Mouse (Mus musculus) small intestine, adult 2 months (tissue): ENCODE measurements around the gene Dydc1. TPM values are rescaled to one million over a fixed set of nuclear protein-coding genes. Genes with fewer than 3 reads are reported as not detected.

Experiments used
- H3K27ac ChIP-seq: fragments of 200-500 bp; 2 replicates; pipeline ENCODE4 v1.5.1; 2012; ENCODE audit warnings: low read depth, low read length, control low read depth, inconsistent platforms; ENCODE audit not compliant: insufficient read depth
- H3K27me3 ChIP-seq: fragments of 200-500 bp; 2 replicates; pipeline ENCODE4 v1.6.1; 2012; ENCODE audit warnings: mild to moderate bottlenecking, moderate library complexity, low read length, inconsistent platforms; ENCODE audit not compliant: control insufficient read depth, insufficient read depth
- H3K36me3 ChIP-seq: fragments of 200-500 bp; 2 replicates; pipeline ENCODE4 v1.6.1; 2012; ENCODE audit warnings: mild to moderate bottlenecking, low read length, control low read depth, inconsistent platforms; ENCODE audit not compliant: control insufficient read depth, insufficient read depth
- H3K4me1 ChIP-seq: fragments of 200-500 bp; 2 replicates; pipeline ENCODE4 v1.6.1; 2012; ENCODE audit warnings: low read length, inconsistent platforms, mixed read lengths; ENCODE audit not compliant: control insufficient read depth, insufficient read depth, insufficient read length
- H3K4me3 ChIP-seq: fragments of 200-500 bp; 2 replicates; pipeline ENCODE4 v1.5.1; 2012; ENCODE audit warnings: low read depth, mild to moderate bottlenecking, control low read depth, inconsistent platforms, low read length, moderate library complexity
- CTCF ChIP-seq: fragments of 200-500 bp; IDR thresholded peaks from 2 replicates; pipeline ENCODE4 v1.5.1; 2012; ENCODE audit warnings: low read depth, mild to moderate bottlenecking, control low read depth, inconsistent platforms, low read length, moderate library complexity, mixed read lengths; ENCODE audit not compliant: insufficient replicate concordance, insufficient read length; ENCODE audit errors: extremely low read depth
- POLR2A ChIP-seq: fragments of 200-500 bp; IDR thresholded peaks from 2 replicates; pipeline ENCODE4 v1.6.1; 2012; ENCODE audit warnings: low read depth, mild to moderate bottlenecking, control low read depth, inconsistent platforms, low read length, moderate library complexity
- WGBS: fragments of 180-500 bp; shearing (Covaris S2); methylation state at CpG from one replicate; pipeline ENCODE4 v1.1.7; 2018; 5-methylcytosine and 5-hydroxymethylcytosine counted together
- polyA plus RNA-seq: library from polyadenylated mRNA; depleted of rRNA; stranded (reverse); fragments of >200 nt; gene quantifications from 2 replicates; pipeline ENCODE4 v1.2.3, GENCODE M21; 2012

The Dydc1 gene
- polyA plus RNA-seq, 1 experiment = not detected

DNA sequence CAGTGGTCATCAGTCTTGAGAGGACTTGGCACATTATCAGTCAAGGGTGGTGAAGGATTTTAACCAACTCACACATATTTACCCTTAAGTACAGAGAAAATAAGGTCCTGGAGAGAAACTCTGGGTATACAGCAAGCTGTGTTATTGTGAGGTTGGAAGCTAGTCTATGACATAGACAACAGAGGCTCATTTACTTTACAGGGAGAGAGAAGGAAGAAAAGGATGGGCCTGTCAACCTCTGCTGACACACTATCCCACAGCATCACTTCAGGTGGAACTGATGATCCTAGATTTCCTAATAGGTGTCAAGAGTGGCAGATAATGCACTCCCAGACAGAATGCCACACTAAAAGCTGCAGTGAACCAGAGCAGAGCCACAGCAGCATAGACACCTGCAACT lies 3.6 kb upstream of the Dydc1 start, which contains the start of gene Dydc2:
Gene Dydc2, minus strand, starts transcription at position 101 of the 400 bp plus-strand sequence.
- TF ChIP-seq CTCF (no peak), POLR2A (no peak)
- Histone ChIP-seq H3K36me3 (no peaks in the 10 kb centered on the region), H3K4me3 (no peak within 1 kb of the TSS), H3K4me1 (no peaks in the 10 kb centered on the region), H3K27me3 (no peaks in the 10 kb centered on the region), H3K27ac (no peak within 1 kb of the TSS)

GRCm38 (mm10) chr14:41070343-41070742 lies 2.4 kb upstream of the Dydc1 start:
- WGBS = 72% methylated on average over 3 of the region's 3 CpGs
- TF ChIP-seq CTCF (no peak), POLR2A (no peak)
- H3K4me1 ChIP-seq = no peaks in the 10 kb centered on the region
- H3K27me3 ChIP-seq = no peaks in the 10 kb centered on the region
- no peak overlapping the region for H3K27ac ChIP-seq
- H3K36me3 ChIP-seq = no peaks in the 10 kb centered on the region
- H3K4me3 ChIP-seq = no peak overlapping the region

- Histone ChIP-seq H3K27ac (no peak overlapping the region), H3K4me1 (no peaks in the 10 kb centered on the region), H3K27me3 (no peaks in the 10 kb centered on the region), H3K36me3 (no peaks in the 10 kb centered on the region), H3K4me3 (peak overlapping the region; percentile 14)
- TF ChIP-seq POLR2A (no peak), CTCF (no peak)
- WGBS = 4% methylated on average over 8 of the region's 8 CpGs
Measured at GRCm38 (mm10) chr14:41072944-41073275, 199 bp downstream of the Dydc1 start.

DNA sequence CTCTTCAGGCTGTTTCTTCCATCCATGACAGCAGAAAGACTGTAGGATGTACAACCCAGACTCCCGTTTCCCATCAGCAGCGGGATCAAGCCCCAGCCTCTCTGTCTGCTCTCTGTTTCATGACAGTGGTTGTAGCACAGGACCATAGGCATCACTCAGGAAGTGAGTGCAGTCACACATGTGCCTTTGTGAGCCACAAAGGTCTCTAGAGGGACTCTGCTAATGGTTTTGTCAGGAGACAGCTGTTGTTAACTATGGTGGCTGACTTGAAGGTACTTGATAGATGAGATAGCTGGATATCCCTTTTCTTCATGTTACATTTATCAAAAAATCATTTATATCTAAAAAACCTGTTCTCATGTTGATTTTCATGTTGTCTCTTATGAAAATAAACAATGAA lies 9.7 kb downstream of the Dydc1 start:
- H3K4me3 ChIP-seq = no peak overlapping the region
- H3K27ac ChIP-seq = no peak overlapping the region
- H3K27me3 ChIP-seq = no peaks in the 10 kb centered on the region
- no peaks in the 10 kb centered on the region for H3K36me3 ChIP-seq
- WGBS = 78% methylated on average over 2 of the region's 2 CpGs
- H3K4me1 ChIP-seq = no peaks in the 10 kb centered on the region
- no peak for TF ChIP-seq CTCF
- TF ChIP-seq POLR2A = no peak

DNA sequence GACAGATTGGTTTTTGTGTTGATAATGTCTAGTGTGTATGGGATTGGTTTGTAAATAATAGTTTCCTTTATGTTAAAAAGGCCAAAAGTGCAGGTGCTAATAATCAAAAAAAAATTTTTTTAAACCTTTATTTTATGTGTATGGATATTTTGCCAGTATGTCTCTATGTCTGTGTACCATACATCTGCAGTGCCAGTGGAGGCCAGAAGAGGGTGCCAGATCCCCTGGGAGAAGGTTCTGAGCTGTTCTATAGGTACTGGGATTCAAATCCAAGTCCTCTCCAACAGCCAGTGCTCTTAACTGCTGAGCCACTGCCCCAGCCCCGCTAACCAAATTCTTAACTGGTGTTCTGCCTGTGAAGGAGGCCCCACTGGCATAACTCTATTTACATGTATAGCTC lies 14.8 kb downstream of the Dydc1 start:
- H3K36me3 ChIP-seq = no peaks in the 10 kb centered on the region
- TF ChIP-seq POLR2A (no peak), CTCF (peak; percentile 42; the same call in 1 of the 2 replicates)
- no peaks in the 10 kb centered on the region for H3K4me1 ChIP-seq
- no peaks in the 10 kb centered on the region; the same call in 1 of the 2 replicates for H3K27me3 ChIP-seq
- H3K4me3 ChIP-seq = no peak overlapping the region
- H3K27ac ChIP-seq = no peak overlapping the region
- WGBS = 77% methylated on average over 1 of the region's 1 CpGs

GRCm38 (mm10) chr14:41090777-41091176 lies 18.1 kb downstream of the Dydc1 start:
- Histone ChIP-seq H3K27me3 (no peaks in the 10 kb centered on the region; the same call in 1 of the 2 replicates), H3K36me3 (no peaks in the 10 kb centered on the region), H3K27ac (no peak overlapping the region), H3K4me3 (no peak overlapping the region), H3K4me1 (no peaks in the 10 kb centered on the region)
- no peak for TF ChIP-seq POLR2A
- TF ChIP-seq CTCF = peak; percentile 35; the same call in 1 of the 2 replicates
- WGBS = 53% methylated on average over 8 of the region's 8 CpGs

DNA sequence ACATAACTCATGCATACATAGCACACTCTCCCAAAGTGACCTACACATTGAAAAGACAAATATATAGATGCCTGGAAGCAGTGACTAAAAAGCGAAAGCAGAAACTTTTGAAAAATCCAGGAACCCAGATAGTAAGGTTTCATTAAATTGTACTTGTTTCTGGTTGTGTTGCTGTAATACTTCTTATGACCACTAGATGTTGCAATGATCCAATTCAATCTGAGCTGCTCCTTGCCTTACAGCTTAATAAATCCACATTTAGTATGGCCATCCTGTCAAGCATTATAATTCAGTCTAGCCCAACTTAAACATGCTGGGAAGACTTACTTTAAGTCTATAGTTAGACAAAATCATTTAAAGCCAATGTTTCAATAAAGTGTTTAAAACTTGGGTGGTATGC lies 21.4 kb downstream of the Dydc1 start:
- H3K27ac ChIP-seq = no peak overlapping the region
- WGBS = 26% methylated on average over 1 of the region's 1 CpGs
- no peaks in the 10 kb centered on the region; the same call in 1 of the 2 replicates for H3K27me3 ChIP-seq
- no peak for TF ChIP-seq CTCF
- no peak for TF ChIP-seq POLR2A
- H3K4me3 ChIP-seq = no peak overlapping the region
- H3K4me1 ChIP-seq = no peaks in the 10 kb centered on the region
- no peaks in the 10 kb centered on the region for H3K36me3 ChIP-seq
